8 mouse cellular contexts compared by ENCODE assay signal in genomic region chr11:65820877-65821276, GRCm38 (mm10). TPM values are rescaled to one million over a fixed set of nuclear protein-coding genes. Genes with fewer than 3 reads are reported as not detected.
DNase-seq lines count a peak whose midpoint lies in the region; ATAC-seq lines count a peak whose summit lies in the region.

No protein-coding gene starts in this region.

- H3K9ac ChIP-seq in midbrain, embryonic 16.5 days (ENCODE audit: low read depth, low read length), result no peak overlapping the region

- intact Hi-C loops in left cerebral cortex, postnatal 4 days (cut with DNase I), result loop anchor here (2.0 to 5.0 kb wide), 2 partner anchors 706 to 1200 kb away; partner anchors contain the start of gene Shisa6

- H3K27me3 ChIP-seq in midbrain, embryonic 16.5 days (ENCODE audit: control insufficient read depth, insufficient read depth, low read depth, low read length), result no peaks in the 10 kb centered on the region

- H3K9me3 ChIP-seq in midbrain, embryonic 16.5 days (replicated peaks; ENCODE audit: control insufficient read depth, low read length, poor library complexity, severe bottlenecking), result no peaks in the 10 kb centered on the region

- no peaks in the 10 kb centered on the region for H3K4me1 ChIP-seq in midbrain, embryonic 16.5 days (ENCODE audit: control insufficient read depth, insufficient read depth, low read length)

- peak; percentile 96 for ATAC-seq in frontal cortex, adult (ENCODE audit: low TSS enrichment)
- peak; percentile 87 for ATAC-seq in midbrain, embryonic 16.5 days
- ATAC-seq in erythroblast, adult 5-6 weeks (replicated peaks; ENCODE audit: low FRiP score, poor library complexity, severe bottlenecking), result no peak; the same call in 1 of the 2 replicates

- H3K36me3 ChIP-seq in midbrain, embryonic 16.5 days (ENCODE audit: control insufficient read depth, insufficient read depth, low read length), result peaks cover 2% of the 10 kb centered on the region

- DNase-seq in MN1 (ENCODE audit: low spot score), result peak; percentile 36
- peak; percentile 59 for DNase-seq in c-Kit-positive CD71-negative TER-119-negative erythroid progenitor cells, embryonic 14.5 days (ENCODE audit: low read depth)
- DNase-seq in kidney, adult 11 months, result peak; percentile 32
- peak; percentile 82 for DNase-seq in left cerebral cortex, postnatal 4 days
- peak; percentile 22 to 74 for DNase-seq in spleen, postnatal 10 days (ENCODE audit: low spot score in 2 of 2)

- H3K27ac ChIP-seq in midbrain, embryonic 16.5 days (ENCODE audit: low read length), result no peak overlapping the region

- no peak overlapping the region for H3K4me2 ChIP-seq in midbrain, embryonic 16.5 days (ENCODE audit: low read length)

- H3K4me3 ChIP-seq in midbrain, embryonic 16.5 days (ENCODE audit: low read depth, low read length), result no peak overlapping the region

- WGBS in midbrain, embryonic 16.5 days, result 8% methylated on average over 7 of the region's 7 CpGs

RNA-seq across cellular contexts. Expression of gene Zkscan6, which starts 13.9 kb away (rescaled TPM):
- total RNA-seq in left cerebral cortex, postnatal 4 days (2021), result 10 to 100 TPM; 12.3 to 12.9 TPM
- polyA plus RNA-seq in midbrain, embryonic 16.5 days (2015; fragmentation: Nextera tagmentation; extraction: Ambion mirVana), result 18.9 and 21.5 TPM in 2 replicates
- total RNA-seq in erythroblast, adult 5-6 weeks (2015; ENCODE audit: low replicate concordance), result 2.1 and 2.5 TPM in 2 replicates
- total RNA-seq in erythroblast, adult 5-6 weeks (2017; ENCODE audit: low replicate concordance), result 5.2 and 9.6 TPM in 2 replicates

RNA-seq across cellular contexts. Expression of gene Map2k4, which starts 32.8 kb away (rescaled TPM):
- 100 to 1,000 TPM; 147 to 159 TPM for total RNA-seq in left cerebral cortex, postnatal 4 days (2021)
- polyA plus RNA-seq in midbrain, embryonic 16.5 days (2015; fragmentation: Nextera tagmentation; extraction: Ambion mirVana), result 95.8 and 109 TPM in 2 replicates
- 19.4 and 33.9 TPM in 2 replicates for total RNA-seq in erythroblast, adult 5-6 weeks (2015; ENCODE audit: low replicate concordance)
- total RNA-seq in erythroblast, adult 5-6 weeks (2017; ENCODE audit: low replicate concordance), result 12.8 and 17.2 TPM in 2 replicates

Comparison
In these comparisons a context has a peak if more than half of its experiments do, and no peak if none do; other contexts are left out.
1. DNase-seq: peak in every context shown above with its lines; median percentile 82 in left cerebral cortex, postnatal 4 days; 59 in c-Kit-positive CD71-negative TER-119-negative erythroid progenitor cells, embryonic 14.5 days; 48 in spleen, postnatal 10 days; 36 in MN1; 32 in kidney, adult 11 months.
2. RNA of gene Map2k4, which starts 32.8 kb away (total RNA-seq): 147 to 159 TPM in left cerebral cortex, postnatal 4 days; 12.8 to 33.9 TPM in erythroblast, adult 5-6 weeks; every median in the first group is over 4 times any median in the second.